Mouse (Mus musculus): ENCODE measurements around the gene Nup155. TPM values are rescaled to one million over a fixed set of nuclear protein-coding genes. Genes with fewer than 3 reads are reported as not detected.

The Nup155 gene
- polyA plus RNA-seq, 1 experiment from 2014 or later: 10.9 TPM

GRCm38 (mm10) chr15:8108360-8108965 lies 610 bp upstream of the Nup155 start:
- peak overlapping the region; percentile 77 for H3K27ac ChIP-seq (replicated peaks)
- peaks cover 17% of the 10 kb centered on the region for H3K36me3 ChIP-seq
- no peaks in the 10 kb centered on the region for H3K27me3 ChIP-seq (replicated peaks)
- peak overlapping the region; percentile 92 for H3K4me2 ChIP-seq
- H3K4me3 ChIP-seq: peak overlapping the region; percentile 93
- peak overlapping the region; percentile 95 for H3K9ac ChIP-seq
- peaks cover 32% of the 10 kb centered on the region for H3K4me1 ChIP-seq
- 42% methylated on average over 19 of the region's 19 CpGs for WGBS
- ATAC-seq (ENCODE audit: extremely low read depth, insufficient number of reproducible peaks, low FRiP score, low TSS enrichment): no peak
- no peaks in the 10 kb centered on the region for H3K9me3 ChIP-seq

GRCm38 (mm10) chr15:8109782-8110181 lies 709 bp downstream of the Nup155 start:
- 2% methylated on average over 8 of the region's 8 CpGs for WGBS
- Histone ChIP-seq H3K4me1 (peaks cover 32% of the 10 kb centered on the region), H3K9me3 (no peaks in the 10 kb centered on the region), H3K27ac (replicated peaks) (0 out of 2 replicates have a peak overlapping the region, but pooled peaks have one; percentile 77), H3K9ac (peak overlapping the region; percentile 95), H3K4me2 (peak overlapping the region; percentile 92), H3K36me3 (peaks cover 28% of the 10 kb centered on the region), H3K4me3 (peak overlapping the region; percentile 93), H3K27me3 (replicated peaks) (no peaks in the 10 kb centered on the region)
- no peak for ATAC-seq (ENCODE audit: extremely low read depth, insufficient number of reproducible peaks, low FRiP score, low TSS enrichment)

GRCm38 (mm10) chr15:8129281-8129680 lies 20.2 kb downstream of the Nup155 start:
- H3K27ac ChIP-seq (replicated peaks): no peak overlapping the region
- WGBS: 65% methylated on average over 1 of the region's 1 CpGs
- no peaks in the 10 kb centered on the region for H3K27me3 ChIP-seq (replicated peaks)
- H3K9me3 ChIP-seq: no peaks in the 10 kb centered on the region
- H3K4me1 ChIP-seq: no peaks in the 10 kb centered on the region
- peaks cover 90% of the 10 kb centered on the region for H3K36me3 ChIP-seq
- H3K4me2 ChIP-seq: no peak overlapping the region
- ATAC-seq (ENCODE audit: extremely low read depth, insufficient number of reproducible peaks, low FRiP score, low TSS enrichment): no peak
- no peak overlapping the region for H3K9ac ChIP-seq
- no peak overlapping the region for H3K4me3 ChIP-seq

- ATAC-seq (ENCODE audit: extremely low read depth, insufficient number of reproducible peaks, low FRiP score, low TSS enrichment): no peak
- Histone ChIP-seq H3K27ac (replicated peaks) (no peak overlapping the region), H3K36me3 (peaks cover 95% of the 10 kb centered on the region), H3K4me1 (no peaks in the 10 kb centered on the region), H3K4me3 (no peak overlapping the region), H3K4me2 (no peak overlapping the region), H3K27me3 (replicated peaks) (no peaks in the 10 kb centered on the region), H3K9me3 (no peaks in the 10 kb centered on the region), H3K9ac (no peak overlapping the region)
- 97% methylated on average over 3 of the region's 3 CpGs for WGBS
Measured at GRCm38 (mm10) chr15:8131268-8131667, 22.2 kb downstream of the Nup155 start.

GRCm38 (mm10) chr15:8131761-8132160 lies 22.7 kb downstream of the Nup155 start:
- H3K4me1 ChIP-seq: no peaks in the 10 kb centered on the region
- ATAC-seq (ENCODE audit: extremely low read depth, insufficient number of reproducible peaks, low FRiP score, low TSS enrichment): no peak
- H3K4me2 ChIP-seq: no peak overlapping the region
- H3K27me3 ChIP-seq (replicated peaks): no peaks in the 10 kb centered on the region
- H3K27ac ChIP-seq (replicated peaks): no peak overlapping the region
- H3K36me3 ChIP-seq: peaks cover 95% of the 10 kb centered on the region
- no peak overlapping the region for H3K9ac ChIP-seq
- H3K9me3 ChIP-seq: no peaks in the 10 kb centered on the region
- H3K4me3 ChIP-seq: no peak overlapping the region

- WGBS: 89% methylated on average over 5 of the region's 5 CpGs
- H3K9ac ChIP-seq: no peak overlapping the region
- ATAC-seq (ENCODE audit: extremely low read depth, insufficient number of reproducible peaks, low FRiP score, low TSS enrichment): no peak
- no peak overlapping the region for H3K4me2 ChIP-seq
- no peaks in the 10 kb centered on the region for H3K27me3 ChIP-seq (replicated peaks)
- H3K27ac ChIP-seq (replicated peaks): no peak overlapping the region
- H3K4me3 ChIP-seq: no peak overlapping the region
- no peaks in the 10 kb centered on the region for H3K4me1 ChIP-seq
- peaks cover 96% of the 10 kb centered on the region for H3K36me3 ChIP-seq
- H3K9me3 ChIP-seq: no peaks in the 10 kb centered on the region
Measured at GRCm38 (mm10) chr15:8135606-8136005, 26.5 kb downstream of the Nup155 start.

GRCm38 (mm10) chr15:8161841-8162240 lies 52.8 kb downstream of the Nup155 start:
- 85% methylated on average over 1 of the region's 1 CpGs for WGBS
- H3K27me3 ChIP-seq (replicated peaks): no peaks in the 10 kb centered on the region
- no peak overlapping the region for H3K27ac ChIP-seq (replicated peaks)
- H3K4me2 ChIP-seq: no peak overlapping the region
- H3K4me1 ChIP-seq: no peaks in the 10 kb centered on the region
- no peak overlapping the region for H3K9ac ChIP-seq
- ATAC-seq (ENCODE audit: extremely low read depth, insufficient number of reproducible peaks, low FRiP score, low TSS enrichment): no peak
- H3K9me3 ChIP-seq: no peaks in the 10 kb centered on the region
- H3K4me3 ChIP-seq: no peak overlapping the region
- H3K36me3 ChIP-seq: peaks cover 63% of the 10 kb centered on the region

GRCm38 (mm10) chr15:8168591-8169265 lies 59.7 kb downstream of the Nup155 start, which contains the start of gene Cplane1:
TSS of gene Cplane1 (plus strand) at chr15:8169106.
- Histone ChIP-seq H3K9me3 (no peaks in the 10 kb centered on the region), H3K27ac (replicated peaks) (peak within 1 kb of the TSS; percentile 72), H3K36me3 (peaks cover 31% of the 10 kb centered on the region), H3K4me2 (peak within 1 kb of the TSS; percentile 82), H3K4me1 (peaks cover 8% of the 10 kb centered on the region), H3K4me3 (peak within 1 kb of the TSS; percentile 84), H3K9ac (peak within 1 kb of the TSS; percentile 90), H3K27me3 (replicated peaks) (no peaks in the 10 kb centered on the region)
- under 1% methylated on average over 43 of the region's 47 CpGs for WGBS
- peak; percentile 99 for ATAC-seq (ENCODE audit: extremely low read depth, insufficient number of reproducible peaks, low FRiP score, low TSS enrichment)

- ATAC-seq (ENCODE audit: extremely low read depth, insufficient number of reproducible peaks, low FRiP score, low TSS enrichment): peak; percentile 62
- H3K4me2 ChIP-seq: peak overlapping the region; percentile 82
- under 1% methylated on average over 25 of the region's 25 CpGs for WGBS
- peak overlapping the region; percentile 84 for H3K4me3 ChIP-seq
- H3K36me3 ChIP-seq: peaks cover 33% of the 10 kb centered on the region
- H3K9ac ChIP-seq: peak overlapping the region; percentile 90
- no peaks in the 10 kb centered on the region for H3K27me3 ChIP-seq (replicated peaks)
- no peaks in the 10 kb centered on the region for H3K9me3 ChIP-seq
- H3K27ac ChIP-seq (replicated peaks): peak overlapping the region; percentile 72
- H3K4me1 ChIP-seq: peaks cover 8% of the 10 kb centered on the region
Measured at GRCm38 (mm10) chr15:8169266-8169746, 60.2 kb downstream of the Nup155 start.

- 89% methylated on average over 3 of the region's 3 CpGs for WGBS
- Histone ChIP-seq H3K4me1 (no peaks in the 10 kb centered on the region), H3K4me3 (no peak overlapping the region), H3K36me3 (peaks cover 77% of the 10 kb centered on the region), H3K9ac (no peak overlapping the region), H3K27ac (replicated peaks) (no peak overlapping the region), H3K4me2 (no peak overlapping the region), H3K9me3 (no peaks in the 10 kb centered on the region), H3K27me3 (replicated peaks) (no peaks in the 10 kb centered on the region)
- ATAC-seq (ENCODE audit: extremely low read depth, insufficient number of reproducible peaks, low FRiP score, low TSS enrichment): no peak
Measured at GRCm38 (mm10) chr15:8189563-8189962, 80.5 kb downstream of the Nup155 start.

- no peak overlapping the region for H3K9ac ChIP-seq
- 90% methylated on average over 3 of the region's 3 CpGs for WGBS
- no peaks in the 10 kb centered on the region for H3K27me3 ChIP-seq (replicated peaks)
- H3K9me3 ChIP-seq: no peaks in the 10 kb centered on the region
- no peak for ATAC-seq (ENCODE audit: extremely low read depth, insufficient number of reproducible peaks, low FRiP score, low TSS enrichment)
- H3K27ac ChIP-seq (replicated peaks): no peak overlapping the region
- H3K36me3 ChIP-seq: peaks cover 81% of the 10 kb centered on the region
- H3K4me1 ChIP-seq: no peaks in the 10 kb centered on the region
- H3K4me3 ChIP-seq: no peak overlapping the region
- no peak overlapping the region for H3K4me2 ChIP-seq
Measured at GRCm38 (mm10) chr15:8190435-8190834, 81.4 kb downstream of the Nup155 start.

GRCm38 (mm10) chr15:8200317-8200716 lies 91.2 kb downstream of the Nup155 start:
- Histone ChIP-seq H3K4me1 (no peaks in the 10 kb centered on the region), H3K4me2 (no peak overlapping the region), H3K27me3 (replicated peaks) (no peaks in the 10 kb centered on the region), H3K9ac (no peak overlapping the region), H3K4me3 (no peak overlapping the region), H3K27ac (replicated peaks) (no peak overlapping the region), H3K9me3 (0 out of 2 replicates have a peak, but pooled peaks cover 4% of the 10 kb centered on the region), H3K36me3 (peaks cover 82% of the 10 kb centered on the region)
- no peak for ATAC-seq (ENCODE audit: extremely low read depth, insufficient number of reproducible peaks, low FRiP score, low TSS enrichment)

Measured in heart, embryonic 13.5 days (tissue).